Mouse (Mus musculus): ENCODE results near the gene Pigm.

DNA sequence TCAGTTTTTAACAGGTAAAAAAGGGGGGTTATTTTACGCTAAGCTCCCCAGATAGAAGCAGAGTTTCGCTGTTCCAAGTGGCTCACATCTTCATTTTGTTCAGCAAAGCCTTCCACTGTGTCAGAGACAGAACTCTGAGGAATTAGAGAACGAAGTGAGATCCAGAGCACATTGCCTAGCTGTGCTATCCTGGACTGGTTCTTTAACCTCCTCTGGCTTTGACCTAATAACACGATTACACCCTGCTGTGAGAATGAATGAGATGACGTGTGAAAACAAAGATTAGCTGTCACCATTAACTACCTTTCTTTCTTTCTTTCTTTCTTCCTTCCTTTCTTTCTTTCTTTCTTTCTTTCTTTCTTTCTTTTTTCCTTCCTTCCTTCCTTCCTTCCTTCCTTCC is 33.1 kb downstream of the Pigm start:
- TF ChIP-seq CTCF (conservative IDR thresholded peaks at IDR 0.05; ENCODE audit: insufficient read depth, insufficient read length, low read depth, low read length) (no peak), POLR2A (IDR thresholded peaks at IDR 0.05; ENCODE audit: low read depth, low read length) (no peak)

Data from kidney, adult 2 months (tissue).